Mouse (Mus musculus) cortical plate, adult 2 months (tissue): ENCODE results near the gene En1. TPM values are rescaled to one million over a fixed set of nuclear protein-coding genes. Genes with fewer than 3 reads are reported as not detected.

ENCODE experiments used
- H3K27ac ChIP-seq: fragments of 200-500 bp; 2 replicates; pipeline ENCODE4 v1.5.1; 2012; ENCODE audit warnings: low read length, control low read depth, inconsistent platforms; ENCODE audit not compliant: insufficient read depth
- H3K4me1 ChIP-seq: fragments of 200-500 bp; 2 replicates; pipeline ENCODE4 v1.6.1; 2011; ENCODE audit warnings: low read length; ENCODE audit not compliant: control insufficient read depth, insufficient read depth
- H3K4me3 ChIP-seq: fragments of 200-500 bp; 2 replicates; pipeline ENCODE4 v1.5.1; 2011; ENCODE audit warnings: mild to moderate bottlenecking, low read length, control low read depth; ENCODE audit not compliant: insufficient read depth
- CTCF ChIP-seq: fragments of 200-500 bp; IDR thresholded peaks from 2 replicates; pipeline ENCODE4 v1.5.1; 2011; ENCODE audit warnings: mild to moderate bottlenecking, control low read depth, low read length; ENCODE audit not compliant: insufficient read depth; ENCODE audit errors: extremely low read depth
- POLR2A ChIP-seq: fragments of 200-500 bp; IDR thresholded peaks from 2 replicates; pipeline ENCODE4 v1.6.1; 2011; ENCODE audit warnings: mild to moderate bottlenecking, low read length, control low read depth; ENCODE audit not compliant: insufficient read depth; ENCODE audit errors: extremely low read depth
- polyA plus RNA-seq: library from polyadenylated mRNA; depleted of rRNA; stranded (reverse); fragments of >200 nt; gene quantifications from 2 replicates; pipeline ENCODE4 v1.2.3, GENCODE M21; 2012; rRNA removed

The En1 gene
- not detected in 2 replicates for polyA plus RNA-seq

- TF ChIP-seq CTCF: no peak
- no peak for TF ChIP-seq POLR2A
- H3K4me3 ChIP-seq: no peak within 1 kb of the TSS
- no peaks in the 10 kb centered on the region for H3K4me1 ChIP-seq
- no peak within 1 kb of the TSS for H3K27ac ChIP-seq
Measured at GRCm38 (mm10) chr1:120602031-120602730, at the start of gene En1. En1 (plus strand) TSS chr1:120602418.

DNA sequence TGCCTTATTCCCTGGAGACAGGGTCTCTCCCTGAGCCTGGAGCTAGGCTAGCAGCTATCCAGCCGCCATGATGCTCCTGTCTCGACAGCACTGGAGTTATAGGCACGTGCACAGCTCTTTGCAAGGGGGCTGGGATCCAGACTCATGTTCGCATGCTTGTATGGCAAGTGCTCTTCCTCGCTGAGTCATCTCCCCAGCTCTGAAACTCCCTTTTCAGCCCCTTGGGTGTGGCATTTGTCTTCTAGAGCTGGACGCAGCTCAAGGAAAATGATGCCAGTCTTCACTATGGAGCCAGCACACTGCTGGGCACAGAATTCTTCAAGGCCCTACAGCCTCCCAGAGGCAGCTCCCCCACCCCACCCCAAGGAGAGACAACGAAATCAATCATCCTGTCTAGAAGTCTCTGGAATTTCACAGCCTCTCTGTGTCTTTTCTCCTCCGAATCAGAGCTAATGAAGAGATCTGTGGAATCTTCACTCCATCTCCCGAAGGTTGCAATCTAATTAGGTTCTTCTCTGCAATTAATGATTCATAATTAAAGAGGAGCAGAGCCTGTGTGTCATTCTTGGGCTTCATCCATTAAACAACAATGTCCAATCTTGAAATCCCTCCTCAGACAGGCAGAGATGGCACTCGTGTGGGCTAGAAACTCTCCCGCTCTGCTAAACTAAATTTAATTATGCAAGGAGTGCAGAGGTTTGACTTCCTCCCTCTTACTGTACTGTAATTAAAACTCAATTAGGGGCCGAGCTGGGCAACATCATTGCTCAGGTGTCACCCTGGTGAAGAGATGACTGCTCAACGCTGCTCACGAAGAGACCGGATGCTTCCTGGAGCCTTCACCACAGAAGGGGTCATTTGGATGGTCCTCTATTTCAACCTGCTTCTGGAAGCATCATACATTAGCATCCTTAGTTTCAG lies 45.0 kb upstream of the En1 start:
- Histone ChIP-seq H3K4me3 (no peak overlapping the region), H3K4me1 (no peaks in the 10 kb centered on the region), H3K27ac (no peak overlapping the region)
- no peak for TF ChIP-seq POLR2A
- no peak for TF ChIP-seq CTCF

GRCm38 (mm10) chr1:120558341-120559285 lies 43.6 kb upstream of the En1 start:
- Histone ChIP-seq H3K4me1 (no peaks in the 10 kb centered on the region), H3K4me3 (no peak overlapping the region), H3K27ac (no peak overlapping the region)
- TF ChIP-seq POLR2A: no peak
- TF ChIP-seq CTCF: no peak

- no peaks in the 10 kb centered on the region for H3K4me1 ChIP-seq
- no peak overlapping the region for H3K27ac ChIP-seq
- no peak overlapping the region for H3K4me3 ChIP-seq
- TF ChIP-seq POLR2A: no peak
- TF ChIP-seq CTCF: no peak
Measured at GRCm38 (mm10) chr1:120559911-120560310, 42.3 kb upstream of the En1 start.

DNA sequence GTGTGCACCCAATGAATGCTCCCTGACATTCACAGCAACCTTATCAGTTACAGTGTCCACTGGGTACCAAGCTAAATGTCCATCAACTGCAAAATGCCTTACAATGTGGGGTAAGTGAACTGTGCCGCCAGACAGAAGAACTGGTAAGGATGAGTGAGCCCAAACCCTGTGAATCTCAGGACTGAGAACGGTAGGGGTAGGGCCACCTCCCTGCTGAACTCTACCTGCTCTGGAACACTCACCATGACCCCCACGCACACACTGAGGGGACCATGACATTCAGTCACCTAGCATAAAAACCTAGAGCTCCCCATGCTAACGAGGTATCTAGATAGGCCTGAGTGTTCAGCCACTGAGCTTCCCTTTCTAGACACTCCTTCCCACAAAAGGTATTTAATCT lies 20.9 kb upstream of the En1 start:
- Histone ChIP-seq H3K27ac (no peak overlapping the region), H3K4me3 (no peak overlapping the region), H3K4me1 (no peaks in the 10 kb centered on the region)
- TF ChIP-seq CTCF (no peak), POLR2A (no peak)

DNA sequence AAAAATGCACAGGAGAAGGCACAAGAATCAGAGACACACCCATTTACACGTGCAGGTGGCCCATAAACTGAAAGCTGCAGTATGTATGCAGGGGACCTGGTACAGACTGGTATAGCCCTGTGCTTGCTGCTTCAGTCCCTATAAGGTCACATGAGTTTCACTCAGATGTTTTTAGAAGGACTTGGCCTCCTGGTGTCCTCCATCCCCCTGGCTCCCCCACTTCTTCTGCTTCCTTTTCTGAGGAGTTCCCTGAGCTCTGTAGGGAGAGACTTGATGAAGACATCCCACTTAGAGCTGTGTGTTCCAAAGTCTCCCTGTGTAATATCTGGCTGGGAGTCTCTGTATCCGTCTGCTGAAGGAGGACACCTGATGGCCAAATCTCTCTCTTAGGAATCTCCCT lies 16.7 kb upstream of the En1 start:
- TF ChIP-seq POLR2A: no peak
- no peak for TF ChIP-seq CTCF
- Histone ChIP-seq H3K27ac (no peak overlapping the region), H3K4me3 (no peak overlapping the region)

DNA sequence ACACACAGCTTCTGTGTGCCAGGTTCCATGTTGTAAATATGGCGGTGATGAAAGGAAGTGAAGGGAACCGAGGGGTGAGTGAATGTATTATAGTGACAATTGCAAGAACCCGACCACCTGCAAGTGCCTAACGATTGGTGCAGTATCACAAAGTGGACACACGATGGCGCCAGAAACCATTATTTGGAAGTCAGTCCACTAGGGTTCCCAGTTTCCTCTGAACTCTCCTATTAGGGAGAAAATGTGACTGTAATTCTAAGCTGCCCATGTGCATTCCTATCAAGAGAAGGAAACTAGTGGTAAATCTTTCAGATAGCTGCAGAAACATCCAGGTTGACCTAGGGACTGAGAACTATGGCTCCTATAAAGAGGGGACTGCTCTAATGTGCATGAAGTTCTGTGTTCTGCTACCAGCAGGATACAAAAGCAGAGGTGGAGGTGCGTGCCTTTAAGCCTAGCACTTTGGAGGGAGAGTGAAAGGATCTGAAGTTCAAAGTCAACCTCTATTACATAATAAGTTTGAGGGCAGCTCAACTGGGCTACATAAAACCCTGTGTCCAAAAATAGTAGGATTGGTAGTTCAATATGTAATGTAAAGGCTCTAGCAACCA lies 15.6 kb upstream of the En1 start:
- Histone ChIP-seq H3K4me3 (no peak overlapping the region), H3K27ac (no peak overlapping the region), H3K4me1 (no peaks in the 10 kb centered on the region)
- no peak for TF ChIP-seq POLR2A
- peak; percentile 97 for TF ChIP-seq CTCF

More for the DNA sequence above, 16.7 kb upstream of the En1 start:
- no peaks in the 10 kb centered on the region for H3K4me1 ChIP-seq

DNA sequence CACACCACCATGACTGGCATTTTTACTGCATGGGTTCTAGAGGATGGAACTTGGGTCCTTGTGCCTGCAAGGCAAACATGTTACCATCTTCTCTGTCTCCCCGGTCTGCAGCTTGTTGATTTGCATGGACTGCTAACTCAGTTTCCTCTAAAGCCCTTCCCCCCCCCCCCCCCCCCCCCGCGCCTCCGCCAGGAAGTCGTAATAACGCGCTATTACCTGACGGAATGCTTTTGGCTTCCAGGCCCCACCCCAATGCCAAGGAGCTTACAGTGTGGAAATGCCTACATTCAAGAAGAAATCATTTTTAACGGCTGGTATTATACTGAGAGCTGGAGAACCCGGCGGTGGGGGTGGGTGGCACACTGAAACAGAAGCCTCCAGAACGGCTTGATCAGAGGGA lies 14.8 kb upstream of the En1 start:
- H3K4me1 ChIP-seq: no peaks in the 10 kb centered on the region
- H3K27ac ChIP-seq: no peak overlapping the region
- H3K4me3 ChIP-seq: no peak overlapping the region
- TF ChIP-seq CTCF (no peak), POLR2A (no peak)
